Mouse (Mus musculus): ENCODE data around the gene Synpo2.

Gene Synpo2

GRCm38 (mm10) chr3:123205065-123205464, 30.9 kb downstream of the Synpo2 start:
- no peak for DNase-seq (ENCODE audit: low read depth in 2 of 2, low spot score in 2 of 2)

- DNase-seq (ENCODE audit: low read depth in 2 of 2, low spot score in 2 of 2) = no peak
Measured at GRCm38 (mm10) chr3:123204658-123205057, 31.3 kb downstream of the Synpo2 start.

GRCm38 (mm10) chr3:123201798-123202197, 34.2 kb downstream of the Synpo2 start:
- no peak for DNase-seq (ENCODE audit: low read depth in 2 of 2, low spot score in 2 of 2)

GRCm38 (mm10) chr3:123193740-123194139, 42.2 kb downstream of the Synpo2 start:
- DNase-seq (ENCODE audit: low read depth in 2 of 2, low spot score in 2 of 2) = no peak

GRCm38 (mm10) chr3:123191602-123192001, 44.3 kb downstream of the Synpo2 start:
- DNase-seq (ENCODE audit: low read depth in 2 of 2, low spot score in 2 of 2) = no peak

GRCm38 (mm10) chr3:123190329-123190728, 45.6 kb downstream of the Synpo2 start:
- DNase-seq (ENCODE audit: low read depth in 2 of 2, low spot score in 2 of 2) = no peak

- DNase-seq (ENCODE audit: low read depth in 2 of 2, low spot score in 2 of 2) = no peak
Measured at GRCm38 (mm10) chr3:123189826-123190225, 46.1 kb downstream of the Synpo2 start.

GRCm38 (mm10) chr3:123188616-123189230, 47.2 kb downstream of the Synpo2 start:
- DNase-seq (ENCODE audit: low read depth in 2 of 2, low spot score in 2 of 2) = no peak

GRCm38 (mm10) chr3:123187370-123188124, 48.4 kb downstream of the Synpo2 start:
- DNase-seq (ENCODE audit: low read depth in 2 of 2, low spot score in 2 of 2) = no peak

GRCm38 (mm10) chr3:123185238-123185925, 50.6 kb downstream of the Synpo2 start:
- DNase-seq (ENCODE audit: low read depth in 2 of 2, low spot score in 2 of 2) = no peak

- no peak for DNase-seq (ENCODE audit: low read depth in 2 of 2, low spot score in 2 of 2)
Measured at GRCm38 (mm10) chr3:123184281-123184680, 51.7 kb downstream of the Synpo2 start.

- DNase-seq (ENCODE audit: low read depth in 2 of 2, low spot score in 2 of 2) = no peak
Measured at GRCm38 (mm10) chr3:123179508-123179907, 56.4 kb downstream of the Synpo2 start.

GRCm38 (mm10) chr3:123179041-123179440, 56.9 kb downstream of the Synpo2 start:
- no peak for DNase-seq (ENCODE audit: low read depth in 2 of 2, low spot score in 2 of 2)

GRCm38 (mm10) chr3:123178420-123178819, 57.5 kb downstream of the Synpo2 start:
- no peak for DNase-seq (ENCODE audit: low read depth in 2 of 2, low spot score in 2 of 2)

- DNase-seq (ENCODE audit: low read depth in 2 of 2, low spot score in 2 of 2) = peak in 1 of 2 experiments; percentile 12
Measured at GRCm38 (mm10) chr3:123176366-123177334, 59.3 kb downstream of the Synpo2 start.

GRCm38 (mm10) chr3:123175142-123175541, 60.8 kb downstream of the Synpo2 start:
- DNase-seq (ENCODE audit: low read depth in 2 of 2, low spot score in 2 of 2) = no peak

- DNase-seq (ENCODE audit: low read depth in 2 of 2, low spot score in 2 of 2) = no peak
Measured at GRCm38 (mm10) chr3:123174379-123174697, 61.6 kb downstream of the Synpo2 start.

GRCm38 (mm10) chr3:123173553-123174378, 62.2 kb downstream of the Synpo2 start:
- no peak for DNase-seq (ENCODE audit: low read depth in 2 of 2, low spot score in 2 of 2)

GRCm38 (mm10) chr3:123172151-123172550, 63.8 kb downstream of the Synpo2 start:
- no peak for DNase-seq (ENCODE audit: low read depth in 2 of 2, low spot score in 2 of 2)

- DNase-seq (ENCODE audit: low read depth in 2 of 2, low spot score in 2 of 2) = no peak
Measured at GRCm38 (mm10) chr3:123169398-123169797, 66.6 kb downstream of the Synpo2 start.

All from CD8-positive naive resting alpha-beta T cell, adult 2 months (primary cell).